Mouse (Mus musculus): ENCODE measurements around the gene Tmem245. TPM values are rescaled to one million over a fixed set of nuclear protein-coding genes. Genes with fewer than 3 reads are reported as not detected.

The Tmem245 gene
- polyA plus RNA-seq, 1 experiment = 11.0 TPM

- no peak overlapping the region for H3K27ac ChIP-seq (ENCODE audit: insufficient read depth, low read depth, low read length)
- H3K4me1 ChIP-seq (ENCODE audit: control insufficient read depth, insufficient read depth, low read length) = no peaks in the 10 kb centered on the region
- H3K4me3 ChIP-seq (ENCODE audit: insufficient read depth, low read length) = no peak overlapping the region
- no peak for TF ChIP-seq CTCF (IDR thresholded peaks at IDR 0.05; ENCODE audit: low read depth, low read length)
- no peak for TF ChIP-seq POLR2A (IDR thresholded peaks at IDR 0.05; ENCODE audit: borderline replicate concordance, low read depth, low read length)
Observed at GRCm38 (mm10) chr4:56855935-56856334, 91.3 kb downstream of the Tmem245 start.

GRCm38 (mm10) chr4:56850724-56851123 is 96.5 kb downstream of the Tmem245 start:
- Histone ChIP-seq H3K4me3 (ENCODE audit: insufficient read depth, low read length) (no peak overlapping the region), H3K27ac (ENCODE audit: insufficient read depth, low read depth, low read length) (no peak overlapping the region), H3K4me1 (ENCODE audit: control insufficient read depth, insufficient read depth, low read length) (no peaks in the 10 kb centered on the region)
- TF ChIP-seq POLR2A (IDR thresholded peaks at IDR 0.05; ENCODE audit: borderline replicate concordance, low read depth, low read length) (no peak), CTCF (IDR thresholded peaks at IDR 0.05; ENCODE audit: low read depth, low read length) (no peak)

GRCm38 (mm10) chr4:56848044-56848443 is 99.2 kb downstream of the Tmem245 start:
- Histone ChIP-seq H3K4me3 (ENCODE audit: insufficient read depth, low read length) (no peak overlapping the region), H3K4me1 (ENCODE audit: control insufficient read depth, insufficient read depth, low read length) (no peaks in the 10 kb centered on the region), H3K27ac (ENCODE audit: insufficient read depth, low read depth, low read length) (no peak overlapping the region)
- TF ChIP-seq POLR2A (IDR thresholded peaks at IDR 0.05; ENCODE audit: borderline replicate concordance, low read depth, low read length) = no peak
- no peak for TF ChIP-seq CTCF (IDR thresholded peaks at IDR 0.05; ENCODE audit: low read depth, low read length)

- TF ChIP-seq CTCF (IDR thresholded peaks at IDR 0.05; ENCODE audit: low read depth, low read length) (no peak), POLR2A (IDR thresholded peaks at IDR 0.05; ENCODE audit: borderline replicate concordance, low read depth, low read length) (no peak)
- Histone ChIP-seq H3K4me1 (ENCODE audit: control insufficient read depth, insufficient read depth, low read length) (no peaks in the 10 kb centered on the region), H3K4me3 (ENCODE audit: insufficient read depth, low read length) (no peak overlapping the region), H3K27ac (ENCODE audit: insufficient read depth, low read depth, low read length) (no peak overlapping the region)
Observed at GRCm38 (mm10) chr4:56847400-56847799, 99.8 kb downstream of the Tmem245 start.

GRCm38 (mm10) chr4:56845896-56846533 is 101.2 kb downstream of the Tmem245 start:
- TF ChIP-seq POLR2A (IDR thresholded peaks at IDR 0.05; ENCODE audit: borderline replicate concordance, low read depth, low read length) (no peak), CTCF (IDR thresholded peaks at IDR 0.05; ENCODE audit: low read depth, low read length) (no peak)
- Histone ChIP-seq H3K4me1 (ENCODE audit: control insufficient read depth, insufficient read depth, low read length) (no peaks in the 10 kb centered on the region), H3K27ac (ENCODE audit: insufficient read depth, low read depth, low read length) (no peak overlapping the region), H3K4me3 (ENCODE audit: insufficient read depth, low read length) (no peak overlapping the region)

- TF ChIP-seq POLR2A (IDR thresholded peaks at IDR 0.05; ENCODE audit: borderline replicate concordance, low read depth, low read length) = no peak
- TF ChIP-seq CTCF (IDR thresholded peaks at IDR 0.05; ENCODE audit: low read depth, low read length) = no peak
- H3K4me3 ChIP-seq (ENCODE audit: insufficient read depth, low read length) = no peak overlapping the region
- H3K4me1 ChIP-seq (ENCODE audit: control insufficient read depth, insufficient read depth, low read length) = no peaks in the 10 kb centered on the region
- H3K27ac ChIP-seq (ENCODE audit: insufficient read depth, low read depth, low read length) = no peak overlapping the region
Observed at GRCm38 (mm10) chr4:56844911-56845310, 102.3 kb downstream of the Tmem245 start.

GRCm38 (mm10) chr4:56843963-56844362 is 103.3 kb downstream of the Tmem245 start:
- no peaks in the 10 kb centered on the region for H3K4me1 ChIP-seq (ENCODE audit: control insufficient read depth, insufficient read depth, low read length)
- TF ChIP-seq CTCF (IDR thresholded peaks at IDR 0.05; ENCODE audit: low read depth, low read length) = no peak

GRCm38 (mm10) chr4:56842501-56842900 is 104.7 kb downstream of the Tmem245 start:
- Histone ChIP-seq H3K4me1 (ENCODE audit: control insufficient read depth, insufficient read depth, low read length) (no peaks in the 10 kb centered on the region), H3K4me3 (ENCODE audit: insufficient read depth, low read length) (no peak overlapping the region), H3K27ac (ENCODE audit: insufficient read depth, low read depth, low read length) (no peak overlapping the region)
- TF ChIP-seq POLR2A (IDR thresholded peaks at IDR 0.05; ENCODE audit: borderline replicate concordance, low read depth, low read length) = no peak
- TF ChIP-seq CTCF (IDR thresholded peaks at IDR 0.05; ENCODE audit: low read depth, low read length) = no peak

More at GRCm38 (mm10) chr4:56843963-56844362, 103.3 kb downstream of the Tmem245 start:
- Histone ChIP-seq H3K4me3 (ENCODE audit: insufficient read depth, low read length) (no peak overlapping the region), H3K27ac (ENCODE audit: insufficient read depth, low read depth, low read length) (no peak overlapping the region)

- Histone ChIP-seq H3K4me1 (ENCODE audit: control insufficient read depth, insufficient read depth, low read length) (no peaks in the 10 kb centered on the region), H3K4me3 (ENCODE audit: insufficient read depth, low read length) (no peak overlapping the region), H3K27ac (ENCODE audit: insufficient read depth, low read depth, low read length) (no peak overlapping the region)
- no peak for TF ChIP-seq POLR2A (IDR thresholded peaks at IDR 0.05; ENCODE audit: borderline replicate concordance, low read depth, low read length)
- TF ChIP-seq CTCF (IDR thresholded peaks at IDR 0.05; ENCODE audit: low read depth, low read length) = no peak
Observed at GRCm38 (mm10) chr4:56840297-56840696, 106.9 kb downstream of the Tmem245 start.

GRCm38 (mm10) chr4:56837661-56838060 is 109.6 kb downstream of the Tmem245 start:
- Histone ChIP-seq H3K4me3 (ENCODE audit: insufficient read depth, low read length) (no peak overlapping the region), H3K27ac (ENCODE audit: insufficient read depth, low read depth, low read length) (no peak overlapping the region), H3K4me1 (ENCODE audit: control insufficient read depth, insufficient read depth, low read length) (no peaks in the 10 kb centered on the region)
- no peak for TF ChIP-seq CTCF (IDR thresholded peaks at IDR 0.05; ENCODE audit: low read depth, low read length)
- TF ChIP-seq POLR2A (IDR thresholded peaks at IDR 0.05; ENCODE audit: borderline replicate concordance, low read depth, low read length) = no peak
